Mouse (Mus musculus) kidney, adult 2 months (tissue): ENCODE results near the gene Armc9.

ENCODE experiments used
- CTCF ChIP-seq: fragments of 200-500 bp; conservative IDR thresholded peaks from 2 replicates; pipeline ENCODE4 v1.5.1; 2011; ENCODE audit warnings: low read depth, mild to moderate bottlenecking, control low read depth, low read length, moderate library complexity, mixed read lengths; ENCODE audit not compliant: insufficient read depth, insufficient read length
- POLR2A ChIP-seq: fragments of 200-500 bp; IDR thresholded peaks from one replicate; pipeline ENCODE4 v1.6.1; 2011; ENCODE audit warnings: low read depth, low read length, control low read depth

DNA sequence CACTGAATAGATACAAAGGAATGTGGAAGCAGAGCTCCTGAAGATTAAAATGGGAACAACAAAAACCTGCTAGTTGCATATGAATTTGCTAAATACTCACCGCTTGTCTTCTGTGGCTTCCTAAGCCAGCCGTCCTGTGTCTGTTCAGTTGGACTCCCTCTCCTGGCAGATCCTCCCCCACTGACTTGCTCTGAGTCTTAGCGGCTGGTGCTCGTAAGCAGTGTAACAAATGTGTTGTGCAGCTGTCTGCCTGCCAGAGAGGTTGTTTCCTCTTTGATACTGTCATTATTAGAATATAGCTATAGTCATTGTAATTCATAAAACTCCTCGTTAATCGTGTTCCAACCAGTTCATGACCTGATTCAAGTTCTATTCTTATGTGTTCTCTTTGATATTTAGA, 42.8 kb upstream of the Armc9 start, which contains the start of gene Htr2b:
- no peak for TF ChIP-seq POLR2A
- no peak for TF ChIP-seq CTCF
